15 mouse cellular contexts compared by ENCODE assay signal in genomic region chr16:52080619-52081395, GRCm38 (mm10). TPM values are rescaled to one million over a fixed set of nuclear protein-coding genes. Genes with fewer than 3 reads are reported as not detected.
DNase-seq lines count a peak whose midpoint lies in the region; ATAC-seq and TF ChIP-seq lines count a peak whose summit lies in the region.
"Had no signal": no experiment of that assay in that cellular context is flagged by ENCODE, and none has a peak within 500 bp of the region (broad histone marks: within the 10 kb centered on the region; RNA-seq: fewer than 3 reads in every experiment).

No protein-coding gene starts in this region.

- TF ChIP-seq RAD21 in MEL (IDR thresholded peaks at IDR 0.05; ENCODE audit: low read depth, low read length): no peak

- ATAC-seq in liver, embryonic 11.5 days (replicated peaks; ENCODE audit: low FRiP score): peak; percentile 63
- ATAC-seq in liver, embryonic 12.5 days: peak; percentile 74
- ATAC-seq in stomach, embryonic 15.5 days (ENCODE audit: insufficient read depth, low FRiP score, low read depth): peak; percentile 21; the same call in 1 of the 2 replicates
- ATAC-seq: midbrain, embryonic 13.5 days had no signal

- no peak overlapping the region; the same call in 1 of the 2 replicates for H3K9ac ChIP-seq in liver, embryonic 11.5 days (ENCODE audit: low read depth, low read length)
- 0 out of 2 replicates have a peak overlapping the region, but pooled peaks have one; percentile 2 for H3K9ac ChIP-seq in MEL (ENCODE audit: control insufficient read depth, low read depth, low read length, poor library complexity, severe bottlenecking)
- no peak overlapping the region for H3K9ac ChIP-seq in liver, embryonic 12.5 days
- H3K9ac ChIP-seq in stomach, embryonic 15.5 days: no peak overlapping the region
- H3K9ac ChIP-seq: embryonic facial prominence, embryonic 12.5 days; heart, embryonic 12.5 days; limb, embryonic 13.5 days; midbrain, embryonic 13.5 days had no signal

- TF ChIP-seq POLR2A in MEL (IDR thresholded peaks at IDR 0.05; ENCODE audit: control insufficient read depth in 1 of 2, insufficient read depth in 1 of 2, low read depth in 1 of 2, low read length in 2 of 2, poor library complexity in 1 of 2): no peak

- WGBS in liver, embryonic 11.5 days: 45% methylated on average over 11 of the region's 11 CpGs
- WGBS in liver, embryonic 12.5 days (ENCODE audit: insufficient replicate concordance): 37% methylated on average over 11 of the region's 11 CpGs
- WGBS in stomach, embryonic 15.5 days: 69% methylated on average over 11 of the region's 11 CpGs

- no peak for TF ChIP-seq CTCF in MEL (IDR thresholded peaks at IDR 0.05 in 2 of 3, conservative IDR thresholded peaks at IDR 0.05 in 1 of 3; ENCODE audit: control insufficient read depth in 1 of 3, insufficient read depth in 1 of 3, low read depth in 2 of 3, low read length in 3 of 3, poor library complexity in 1 of 3, severe bottlenecking in 1 of 3)

- TF ChIP-seq EP300 in MEL (IDR thresholded peaks at IDR 0.05; ENCODE audit: low read depth in 1 of 2, low read length in 2 of 2): peak; percentile 20 to 40; a peak in 1 of 4 replicates

- peak overlapping the region; percentile 0; the same call in 1 of the 2 replicates for H3K4me2 ChIP-seq in liver, embryonic 11.5 days
- peak overlapping the region; percentile 27 for H3K4me2 ChIP-seq in liver, embryonic 12.5 days
- H3K4me2 ChIP-seq in stomach, embryonic 15.5 days: no peak overlapping the region
- H3K4me2 ChIP-seq: embryonic facial prominence, embryonic 12.5 days; heart, embryonic 12.5 days; limb, embryonic 13.5 days; midbrain, embryonic 13.5 days had no signal

- no peaks in the 10 kb centered on the region for H3K36me3 ChIP-seq in liver, embryonic 11.5 days (ENCODE audit: control insufficient read depth, insufficient read depth, low read length)
- peaks cover 0 to 15% of the 10 kb centered on the region in 2 experiments; a peak in 2 of 4 replicates for H3K36me3 ChIP-seq in MEL (ENCODE audit: control insufficient read depth in 1 of 2, insufficient read depth in 2 of 2, low read length in 2 of 2)
- no peaks in the 10 kb centered on the region for H3K36me3 ChIP-seq in liver, embryonic 12.5 days
- no peaks in the 10 kb centered on the region for H3K36me3 ChIP-seq in stomach, embryonic 15.5 days
- H3K36me3 ChIP-seq: embryonic facial prominence, embryonic 12.5 days; heart, embryonic 12.5 days; limb, embryonic 13.5 days; midbrain, embryonic 13.5 days had no signal

- H3K4me1 ChIP-seq in liver, embryonic 11.5 days (replicated peaks; ENCODE audit: control insufficient read depth, insufficient read depth, low read length): peaks cover 14% of the 10 kb centered on the region
- peaks cover 5 to 13% of the 10 kb centered on the region in 2 experiments for H3K4me1 ChIP-seq in MEL (ENCODE audit: control insufficient read depth in 1 of 2, insufficient read depth in 2 of 2, low read length in 2 of 2)
- peaks cover 41% of the 10 kb centered on the region for H3K4me1 ChIP-seq in liver, embryonic 12.5 days
- no peaks in the 10 kb centered on the region; the same call in 1 of the 2 replicates for H3K4me1 ChIP-seq in stomach, embryonic 15.5 days

- no peaks in the 10 kb centered on the region for H3K27me3 ChIP-seq in liver, embryonic 11.5 days (replicated peaks; ENCODE audit: control insufficient read depth, insufficient read depth, low read length)
- H3K27me3 ChIP-seq in MEL (ENCODE audit: control insufficient read depth in 1 of 2, insufficient read depth in 2 of 2, low read length in 2 of 2): no peaks in the 10 kb centered on the region
- no peaks in the 10 kb centered on the region for H3K27me3 ChIP-seq in liver, embryonic 12.5 days (replicated peaks)
- no peaks in the 10 kb centered on the region for H3K27me3 ChIP-seq in stomach, embryonic 15.5 days (replicated peaks)
- H3K27me3 ChIP-seq: embryonic facial prominence, embryonic 12.5 days; heart, embryonic 12.5 days; limb, embryonic 13.5 days; midbrain, embryonic 13.5 days had no signal

- no peak overlapping the region for H3K27ac ChIP-seq in liver, embryonic 11.5 days (ENCODE audit: low read depth, low read length)
- H3K27ac ChIP-seq in MEL (ENCODE audit: control insufficient read depth, low read depth, low read length): peak overlapping the region; percentile 5; the same call in 1 of the 2 replicates
- 0 out of 2 replicates have a peak overlapping the region, but pooled peaks have one; percentile 40 for H3K27ac ChIP-seq in liver, embryonic 12.5 days
- no peak overlapping the region for H3K27ac ChIP-seq in stomach, embryonic 15.5 days
- H3K27ac ChIP-seq: embryonic facial prominence, embryonic 12.5 days; limb, embryonic 13.5 days; midbrain, embryonic 13.5 days had no signal

- H3K4me3 ChIP-seq in liver, embryonic 11.5 days (ENCODE audit: low read depth, low read length): no peak overlapping the region
- H3K4me3 ChIP-seq in MEL (ENCODE audit: control insufficient read depth in 1 of 2, insufficient read depth in 1 of 2, low read depth in 2 of 2, low read length in 2 of 2): peak overlapping the region in 1 of 2 experiments; percentile 10; a peak in 2 of 4 replicates
- H3K4me3 ChIP-seq in liver, embryonic 12.5 days: no peak overlapping the region
- no peak overlapping the region for H3K4me3 ChIP-seq in stomach, embryonic 15.5 days (replicated peaks)
- H3K4me3 ChIP-seq: embryonic facial prominence, embryonic 12.5 days; heart, embryonic 12.5 days; limb, embryonic 13.5 days; midbrain, embryonic 13.5 days had no signal

- no peaks in the 10 kb centered on the region for H3K79me2 ChIP-seq in MEL (ENCODE audit: control insufficient read depth, insufficient read depth, low read length, poor library complexity)

- no peak for DNase-seq in liver, embryonic 11.5 days (ENCODE audit: low spot score)
- no peak for DNase-seq in liver
- peak; percentile 41 for DNase-seq in MEL (ENCODE audit: low read depth, low spot score)
- DNase-seq in adrenal gland, postnatal 10 days: no peak
- DNase-seq in lung, postnatal 14 days: no peak
- DNase-seq: cerebellum, postnatal 10 days; kidney, adult 2 months; lung, postnatal 10 days; right cerebral cortex, postnatal 25 days had no signal

- H3K9me3 ChIP-seq in liver, embryonic 11.5 days (ENCODE audit: control insufficient read depth, low read length): no peaks in the 10 kb centered on the region
- no peaks in the 10 kb centered on the region for H3K9me3 ChIP-seq in MEL (replicated peaks; ENCODE audit: insufficient read depth, low read length)
- H3K9me3 ChIP-seq in liver, embryonic 12.5 days (replicated peaks): no peaks in the 10 kb centered on the region
- no peaks in the 10 kb centered on the region for H3K9me3 ChIP-seq in stomach, embryonic 15.5 days
- H3K9me3 ChIP-seq: embryonic facial prominence, embryonic 12.5 days; heart, embryonic 12.5 days; limb, embryonic 13.5 days; midbrain, embryonic 13.5 days had no signal

TF ChIP-seq in MEL, 35 proteins besides CTCF, POLR2A, EP300 and RAD21:
- TF ChIP-seq GATA1 (IDR thresholded peaks at IDR 0.05; ENCODE audit: low read depth, low read length): 0 out of 2 replicates have a peak, but pooled peaks have one; percentile 5
- no peak for TF ChIP-seq ZKSCAN1 (IDR thresholded peaks at IDR 0.05; ENCODE audit: low read depth, low read length)
- 0 out of 2 replicates have a peak, but pooled peaks have one; percentile 8 for TF ChIP-seq USF1 (IDR thresholded peaks at IDR 0.05; ENCODE audit: low read depth, low read length)
- no peak for TF ChIP-seq ZMIZ1 (IDR thresholded peaks at IDR 0.05; ENCODE audit: low read depth, low read length)
- TF ChIP-seq POLR2AphosphoS2 (IDR thresholded peaks at IDR 0.05; ENCODE audit: low read length): no peak
- no peak for TF ChIP-seq SIN3A (IDR thresholded peaks at IDR 0.05; ENCODE audit: low read length)
- no peak for TF ChIP-seq SMC3 (IDR thresholded peaks at IDR 0.05; ENCODE audit: low read depth, low read length)
- peak; percentile 24; the same call in 1 of the 2 replicates for TF ChIP-seq TCF12 (IDR thresholded peaks at IDR 0.05; ENCODE audit: low read depth, low read length)
TF ChIP-seq in MEL: peak in this region for 3.

RNA-seq across cellular contexts. Expression of gene Cblb, which starts 49.8 kb away (rescaled TPM):
- polyA plus RNA-seq in liver, embryonic 11.5 days (2014; fragmentation: Nextera tagmentation; extraction: Ambion mirVana): 10.6 and 11.1 TPM in 2 replicates
- total RNA-seq in MEL (2012; rRNA removed): 1.5 and 1.9 TPM in 2 replicates
- polyA plus RNA-seq in MEL (2012; ENCODE audit: insufficient read depth in 1 of 2, insufficient read length in 2 of 2, low read depth in 1 of 2, low replicate concordance in 2 of 2, missing spikeins in 1 of 2): 1 to 10 TPM in 1 of 2 experiments, not detected in 1; 5.7 TPM
- 3.4 and 3.7 TPM in 2 replicates for polyA plus RNA-seq in liver, embryonic 12.5 days (2016; fragmentation: Nextera tagmentation; extraction: Ambion mirVana)
- polyA plus RNA-seq in stomach, embryonic 15.5 days (2015; fragmentation: Nextera tagmentation; extraction: Ambion mirVana): 8.1 and 10.6 TPM in 2 replicates
- 10 to 100 TPM; 25.1 to 27.0 TPM for total RNA-seq in adrenal gland, postnatal 10 days (2021)

Comparison
In these comparisons a context has a peak if more than half of its experiments do, and no peak if none do; other contexts are left out.
1. H3K27ac ChIP-seq: peak in MEL (single experiment) and liver, embryonic 12.5 days (single experiment); none in liver, embryonic 11.5 days (single experiment) and stomach, embryonic 15.5 days (single experiment).
2. ATAC-seq: peak in every context shown above with its lines; median percentile 74 in liver, embryonic 12.5 days; 63 in liver, embryonic 11.5 days; 21 in stomach, embryonic 15.5 days.